Mouse (Mus musculus): ENCODE data around the gene Akap2.

DNA sequence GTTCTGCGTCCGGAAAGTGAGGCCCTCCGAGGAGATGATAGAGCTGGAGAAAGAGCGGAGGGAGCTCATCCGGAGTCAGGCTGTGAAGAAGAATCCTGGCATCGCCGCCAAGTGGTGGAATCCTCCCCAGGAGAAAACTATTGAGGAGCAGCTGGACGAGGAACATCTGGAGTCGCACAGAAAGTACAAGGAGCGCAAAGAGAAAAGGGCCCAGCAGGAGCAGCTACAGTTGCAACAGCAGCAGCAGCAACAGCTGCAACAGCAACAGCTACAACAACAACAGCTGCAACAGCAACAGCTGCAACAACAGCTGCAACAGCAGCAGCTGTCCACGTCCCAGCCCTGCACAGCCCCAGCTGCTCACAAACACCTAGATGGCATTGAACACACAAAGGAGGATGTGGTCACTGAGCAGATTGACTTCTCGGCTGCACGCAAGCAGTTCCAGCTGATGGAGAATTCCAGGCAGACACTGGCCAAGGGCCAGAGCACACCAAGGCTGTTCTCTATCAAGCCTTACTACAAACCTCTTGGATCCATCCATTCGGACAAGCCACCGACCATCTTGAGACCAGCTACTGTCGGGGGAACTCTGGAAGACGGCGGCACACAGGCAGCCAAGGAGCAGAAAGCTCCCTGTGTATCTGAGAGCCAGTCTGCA, 138.0 kb downstream of the Akap2 start:
- TF ChIP-seq GABPA (IDR thresholded peaks at IDR 0.05; ENCODE audit: low read depth, low read length) (no peak), ZC3H11A (IDR thresholded peaks at IDR 0.05; ENCODE audit: low read depth, low read length) (no peak), CTCF (IDR thresholded peaks at IDR 0.05 in 2 of 3, conservative IDR thresholded peaks at IDR 0.05 in 1 of 3; ENCODE audit: control insufficient read depth in 1 of 3, insufficient read depth in 1 of 3, low read depth in 2 of 3, low read length in 3 of 3, poor library complexity in 1 of 3, severe bottlenecking in 1 of 3) (no peak), POLR2A (IDR thresholded peaks at IDR 0.05; ENCODE audit: control insufficient read depth in 1 of 2, insufficient read depth in 1 of 2, low read depth in 1 of 2, low read length in 2 of 2, poor library complexity in 1 of 2) (no peak)
